In the genomic region with DNA sequence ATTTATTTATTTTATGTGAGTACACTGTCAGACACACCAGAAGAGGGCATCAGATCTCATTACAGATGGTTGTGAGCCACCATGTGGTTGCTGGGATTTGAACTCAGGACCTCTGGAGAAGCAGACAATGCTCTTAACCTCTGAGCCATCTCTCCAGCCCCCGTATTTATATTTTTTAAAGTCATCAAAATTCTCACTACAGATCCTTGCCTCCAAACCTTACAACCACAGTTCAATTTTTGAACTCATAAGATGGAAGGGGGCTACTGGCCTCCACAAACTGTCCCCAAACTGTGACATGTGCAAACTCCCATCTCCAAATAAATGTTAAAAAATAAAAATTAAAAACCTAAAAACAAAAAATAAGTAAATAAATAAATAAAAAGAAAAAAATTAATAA, we compare ENCODE assay signal across 1 mouse cellular context.
TF ChIP-seq lines count a peak whose summit lies in the region.

No protein-coding gene starts in this region.

TF ChIP-seq in MEL, 35 proteins besides CTCF, POLR2A, EP300 and RAD21:
- no peak for TF ChIP-seq MAFK (IDR thresholded peaks at IDR 0.05; ENCODE audit: borderline replicate concordance, low read depth, low read length)
- TF ChIP-seq CHD1 (IDR thresholded peaks at IDR 0.05; ENCODE audit: low read depth, low read length): no peak
- TF ChIP-seq TBP (IDR thresholded peaks at IDR 0.05; ENCODE audit: low read depth, low read length): peak; percentile 82
- no peak for TF ChIP-seq SIN3A (IDR thresholded peaks at IDR 0.05; ENCODE audit: low read length)
- no peak for TF ChIP-seq MXI1 (IDR thresholded peaks at IDR 0.05; ENCODE audit: low read depth, low read length)
